Mouse (Mus musculus) forebrain, embryonic 13.5 days (tissue): ENCODE results near the gene A630076J17Rik. TPM values are rescaled to one million over a fixed set of nuclear protein-coding genes. Genes with fewer than 3 reads are reported as not detected.

Experiments used
- ATAC-seq: fragments of 200-750 bp; cut with Nextera tagmentation; 2 replicates; pipeline ENCODE4 v1.8.0; 2017
- H3K27ac ChIP-seq: fragments of 300-500 bp; sonication (generic); 2 replicates; pipeline ENCODE4 v1.5.1; 2015; ENCODE audit warnings: inconsistent platforms, mild to moderate bottlenecking, moderate library complexity
- H3K27me3 ChIP-seq: fragments of 300-500 bp; sonication (generic); 2 replicates; pipeline ENCODE4 v1.6.1; 2015; ENCODE audit warnings: mild to moderate bottlenecking, inconsistent platforms
- H3K36me3 ChIP-seq: fragments of 300-500 bp; sonication (generic); 2 replicates; pipeline ENCODE4 v1.6.1; 2015; ENCODE audit warnings: mild to moderate bottlenecking, inconsistent platforms; ENCODE audit not compliant: poor library complexity, severe bottlenecking
- H3K4me1 ChIP-seq: fragments of 300-500 bp; sonication (generic); 2 replicates; pipeline ENCODE4 v1.6.1; 2015; ENCODE audit warnings: inconsistent platforms
- H3K4me2 ChIP-seq: fragments of 300-500 bp; sonication (generic); 2 replicates; pipeline ENCODE4 v1.6.1; 2015; ENCODE audit warnings: inconsistent platforms, mild to moderate bottlenecking, moderate library complexity
- H3K4me3 ChIP-seq: fragments of 300-500 bp; sonication (generic); 2 replicates; pipeline ENCODE4 v1.5.1; 2015; ENCODE audit warnings: mild to moderate bottlenecking, inconsistent platforms
- H3K9ac ChIP-seq: fragments of 300-500 bp; sonication (generic); 2 replicates; pipeline ENCODE4 v1.6.1; 2015; ENCODE audit warnings: mild to moderate bottlenecking, inconsistent platforms
- H3K9me3 ChIP-seq: fragments of 300-500 bp; sonication (generic); replicated peaks from 2 replicates; pipeline ENCODE4 v1.6.1; 2016; ENCODE audit warnings: inconsistent platforms
- WGBS: fragments of 180-500 bp; shearing (Covaris S2); methylation state at CpG from one replicate; pipeline ENCODE4 v1.1.7; 2015; 5-methylcytosine and 5-hydroxymethylcytosine counted together
- polyA plus RNA-seq: library from polyadenylated mRNA; unstranded; fragments of >200 nt; fragmentation: Nextera tagmentation; extraction: Ambion mirVana; gene quantifications from 2 replicates; pipeline ENCODE4 v1.2.1, GENCODE M21; 2015

A630076J17Rik gene
- polyA plus RNA-seq, 1 experiment from 2014 or later = not detected

DNA sequence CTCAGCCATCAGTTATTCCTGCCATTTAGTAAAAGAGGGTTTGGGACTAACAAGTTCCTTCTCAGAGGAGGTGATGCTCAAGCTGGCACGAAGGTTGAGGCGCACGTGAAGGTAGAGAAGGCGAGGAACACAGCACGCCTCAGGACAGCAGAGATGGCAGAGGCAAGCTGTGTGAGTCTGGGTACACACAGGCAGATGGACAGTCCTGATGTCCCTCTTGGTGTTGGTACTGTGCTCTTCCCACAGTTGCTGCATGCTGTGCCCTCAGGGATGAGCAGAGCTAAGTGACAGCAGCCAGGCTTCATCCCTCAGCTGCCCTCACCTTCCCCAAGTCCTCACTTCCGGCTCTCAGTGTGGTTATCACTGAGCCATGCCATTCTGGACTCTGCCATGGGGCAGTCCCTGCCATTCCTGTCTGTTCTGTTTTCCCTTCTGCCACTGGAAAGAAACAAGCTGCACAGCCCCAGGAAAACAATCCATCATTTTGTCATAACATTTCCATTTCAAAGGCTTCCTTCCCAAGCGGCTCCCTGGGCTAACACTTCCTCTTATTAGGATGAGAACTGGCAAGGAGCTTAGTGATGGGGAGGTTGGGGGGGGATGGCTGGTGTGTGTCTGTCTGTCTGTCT, 22.7 kb upstream of the A630076J17Rik start:
- Histone ChIP-seq H3K4me1 (peaks cover 6% of the 10 kb centered on the region; the same call in 1 of the 2 replicates), H3K27ac (no peak overlapping the region), H3K36me3 (no peaks in the 10 kb centered on the region), H3K27me3 (no peaks in the 10 kb centered on the region), H3K4me2 (no peak overlapping the region), H3K9me3 (no peaks in the 10 kb centered on the region), H3K9ac (peak overlapping the region; percentile 12; the same call in 1 of the 2 replicates), H3K4me3 (no peak overlapping the region)
- ATAC-seq = no peak
- WGBS = 73% methylated on average over 7 of the region's 7 CpGs

DNA sequence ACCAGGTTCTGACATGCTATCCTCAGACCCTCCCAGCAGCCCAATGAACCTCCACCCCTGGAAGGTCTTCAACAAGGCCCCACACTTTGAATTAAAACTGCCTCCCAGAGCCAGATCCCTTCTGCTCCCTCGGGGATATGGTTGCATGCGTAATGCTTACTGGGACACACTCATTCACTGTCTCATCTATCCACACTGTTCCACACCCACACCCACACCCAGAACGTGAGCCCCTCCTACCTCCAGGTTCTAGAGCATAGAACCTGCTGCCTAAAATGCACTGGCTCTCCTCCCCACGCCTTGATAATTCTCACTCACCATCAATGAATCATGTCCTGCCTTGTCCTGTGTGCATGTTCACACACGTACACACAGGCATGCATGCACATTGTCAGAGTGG, 15.8 kb upstream of the A630076J17Rik start:
- 85% methylated on average over 5 of the region's 5 CpGs for WGBS
- H3K27me3 ChIP-seq = no peaks in the 10 kb centered on the region
- no peak overlapping the region for H3K4me3 ChIP-seq
- ATAC-seq = no peak
- no peak overlapping the region for H3K9ac ChIP-seq
- H3K4me1 ChIP-seq = no peaks in the 10 kb centered on the region
- no peaks in the 10 kb centered on the region for H3K9me3 ChIP-seq
- no peak overlapping the region for H3K27ac ChIP-seq
- no peak overlapping the region for H3K4me2 ChIP-seq
- no peaks in the 10 kb centered on the region for H3K36me3 ChIP-seq

DNA sequence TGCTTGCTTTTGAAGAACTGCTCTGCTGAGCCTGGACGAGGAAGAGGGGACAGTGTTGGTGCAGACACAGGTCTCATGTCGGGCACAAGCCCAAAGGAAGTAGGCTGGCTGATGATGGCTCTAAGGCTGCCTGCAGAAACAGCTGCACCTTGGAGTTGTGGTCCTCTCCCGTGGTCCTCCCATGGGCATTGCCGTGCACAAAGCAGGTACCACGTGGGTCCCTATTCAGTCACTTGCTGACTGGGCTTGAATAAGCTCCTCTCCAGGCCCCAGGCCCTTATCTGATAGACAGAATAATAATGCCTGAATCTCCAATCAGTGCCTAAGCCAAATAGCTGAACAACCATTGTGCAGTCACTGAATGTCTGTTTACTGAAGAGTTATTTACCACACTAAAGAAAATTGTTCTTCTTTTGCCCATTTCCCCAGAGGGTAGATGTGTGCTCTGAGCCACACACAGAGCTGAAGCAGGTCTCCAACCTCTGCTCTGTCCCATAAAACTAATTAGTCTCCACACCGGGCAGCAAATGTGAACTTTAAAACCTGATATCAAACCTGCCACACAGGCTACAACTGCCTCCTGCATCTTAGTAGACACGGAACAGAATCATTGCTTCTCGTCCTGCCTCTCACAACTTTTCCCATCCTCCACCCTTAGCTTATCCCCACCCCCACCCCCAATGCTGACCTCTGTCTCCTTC, 13.9 kb upstream of the A630076J17Rik start:
- Histone ChIP-seq H3K27me3 (no peaks in the 10 kb centered on the region), H3K36me3 (no peaks in the 10 kb centered on the region), H3K4me2 (no peak overlapping the region), H3K9ac (no peak overlapping the region), H3K4me3 (no peak overlapping the region), H3K27ac (no peak overlapping the region), H3K9me3 (no peaks in the 10 kb centered on the region), H3K4me1 (no peaks in the 10 kb centered on the region)
- ATAC-seq = no peak
- 66% methylated on average over 8 of the region's 8 CpGs for WGBS

DNA sequence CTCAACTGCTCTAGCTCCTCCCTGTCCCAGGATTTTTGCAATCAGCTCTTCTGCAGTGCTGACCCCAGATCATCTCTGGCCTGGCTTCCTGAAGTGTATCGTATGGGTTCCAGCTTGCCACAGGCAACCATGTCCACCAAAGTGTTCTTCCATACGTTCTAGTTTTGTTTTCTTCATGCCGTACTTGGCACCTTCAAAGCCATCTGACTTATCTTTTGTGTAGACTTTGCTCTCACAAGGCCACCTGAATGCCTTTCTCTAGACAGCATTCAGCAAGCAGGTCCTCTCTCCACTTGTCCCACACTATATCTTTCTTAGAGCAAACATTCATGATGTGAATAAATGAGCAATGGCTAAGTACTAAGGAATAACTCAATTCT, 13.3 kb upstream of the A630076J17Rik start:
- Histone ChIP-seq H3K27ac (no peak overlapping the region), H3K27me3 (no peaks in the 10 kb centered on the region), H3K9me3 (no peaks in the 10 kb centered on the region), H3K4me3 (no peak overlapping the region), H3K36me3 (no peaks in the 10 kb centered on the region), H3K4me2 (no peak overlapping the region), H3K9ac (no peak overlapping the region), H3K4me1 (no peaks in the 10 kb centered on the region)
- 86% methylated on average over 3 of the region's 3 CpGs for WGBS
- ATAC-seq = no peak

DNA sequence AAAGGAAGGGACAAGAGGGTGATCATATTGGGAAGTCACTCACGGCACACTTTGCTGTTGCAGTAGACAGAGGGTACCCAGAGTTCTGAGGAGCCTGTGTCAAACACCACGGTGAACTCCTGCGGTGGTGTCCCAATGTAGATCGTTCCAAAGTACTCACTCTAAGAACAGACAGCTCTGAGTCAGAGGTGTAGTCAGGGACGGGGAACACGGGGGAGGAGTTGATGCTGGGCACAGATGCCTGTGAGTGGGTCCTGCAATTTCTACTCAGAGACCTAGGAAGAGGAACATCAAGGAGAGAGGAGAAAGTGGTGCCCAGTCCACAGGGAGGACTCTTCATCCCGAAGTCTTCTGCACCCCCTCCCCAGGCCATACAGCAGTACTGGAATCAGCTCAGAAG, 11.8 kb upstream of the A630076J17Rik start:
- H3K9me3 ChIP-seq = no peaks in the 10 kb centered on the region
- no peaks in the 10 kb centered on the region for H3K36me3 ChIP-seq
- WGBS = 90% methylated on average over 7 of the region's 7 CpGs
- H3K27me3 ChIP-seq = no peaks in the 10 kb centered on the region
- H3K27ac ChIP-seq = no peak overlapping the region
- no peak for ATAC-seq
- H3K4me3 ChIP-seq = no peak overlapping the region
- no peaks in the 10 kb centered on the region for H3K4me1 ChIP-seq
- H3K4me2 ChIP-seq = no peak overlapping the region
- no peak overlapping the region for H3K9ac ChIP-seq

DNA sequence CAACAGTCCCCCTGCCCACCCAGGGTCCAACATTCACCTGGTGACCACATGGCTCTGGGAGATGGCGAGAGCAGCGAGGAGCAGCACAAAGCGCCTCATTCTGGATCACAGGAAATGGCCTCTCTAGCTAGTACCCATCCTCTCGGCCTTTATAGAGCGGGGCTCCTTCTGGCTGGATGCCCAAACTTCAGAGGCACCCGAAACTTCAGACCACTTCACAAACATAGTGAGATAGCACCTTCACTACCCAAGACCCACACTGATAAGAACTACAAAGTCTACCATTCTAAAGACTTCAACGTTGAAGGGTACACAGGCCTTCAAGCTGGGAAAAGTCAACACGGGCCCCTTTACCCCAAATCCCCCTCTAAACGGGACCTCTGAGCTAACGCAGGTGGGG, 8.8 kb upstream of the A630076J17Rik start, which contains the start of gene Cym:
Gene Cym, minus strand, starts transcription at position 125 of the 400 bp plus-strand sequence.
- Histone ChIP-seq H3K36me3 (no peaks in the 10 kb centered on the region), H3K4me1 (no peaks in the 10 kb centered on the region), H3K27me3 (no peaks in the 10 kb centered on the region), H3K4me3 (no peak within 1 kb of the TSS), H3K9me3 (no peaks in the 10 kb centered on the region), H3K4me2 (no peak within 1 kb of the TSS), H3K27ac (no peak within 1 kb of the TSS), H3K9ac (no peak within 1 kb of the TSS)
- ATAC-seq = no peak
- 89% methylated on average over 10 of the region's 10 CpGs for WGBS

DNA sequence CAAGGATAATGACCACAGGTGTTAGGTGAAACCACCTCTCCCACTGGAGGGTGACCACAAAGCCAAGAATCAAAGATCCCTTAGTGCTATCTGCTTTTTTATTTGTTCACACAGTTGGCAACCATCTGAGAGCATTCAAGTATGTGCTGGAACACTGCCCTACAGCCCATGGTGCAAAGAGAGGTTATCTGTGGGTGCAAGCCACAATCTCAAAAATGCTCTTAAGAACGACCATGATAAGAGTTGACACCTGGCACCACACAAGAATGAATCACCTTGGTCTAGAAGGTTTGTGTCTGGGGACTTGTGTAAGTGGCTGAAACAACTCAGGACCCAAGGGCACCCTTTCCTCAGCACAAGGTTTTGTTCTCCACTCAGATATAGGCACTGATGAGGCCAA, 7.2 kb upstream of the A630076J17Rik start:
- ATAC-seq = no peak
- Histone ChIP-seq H3K36me3 (no peaks in the 10 kb centered on the region), H3K9me3 (no peaks in the 10 kb centered on the region), H3K4me2 (no peak overlapping the region), H3K4me1 (no peaks in the 10 kb centered on the region), H3K27ac (no peak overlapping the region), H3K4me3 (no peak overlapping the region), H3K9ac (no peak overlapping the region), H3K27me3 (no peaks in the 10 kb centered on the region)
- 56% methylated on average over 1 of the region's 1 CpGs for WGBS

DNA sequence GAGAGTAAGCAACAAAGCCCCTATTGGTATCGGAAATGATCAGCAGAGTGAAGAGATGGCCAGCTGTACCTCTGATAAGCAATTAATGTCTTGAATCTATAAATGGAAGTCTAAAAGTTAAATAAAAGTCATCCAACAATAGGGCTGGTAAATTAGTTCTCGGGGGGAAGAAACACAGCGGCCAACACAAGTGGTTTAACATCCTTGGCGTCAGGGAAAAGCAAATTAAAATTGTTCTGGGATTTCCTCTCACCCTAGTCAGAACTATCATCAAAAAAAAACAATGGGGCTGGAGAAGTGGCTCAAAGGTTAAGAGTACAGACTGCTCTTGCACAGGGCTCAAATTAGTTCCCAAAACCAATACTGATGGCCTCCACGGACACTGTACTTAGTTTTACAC, 4.6 kb upstream of the A630076J17Rik start:
- 88% methylated on average over 5 of the region's 5 CpGs for WGBS
- Histone ChIP-seq H3K27me3 (no peaks in the 10 kb centered on the region), H3K4me3 (no peak overlapping the region), H3K9ac (no peak overlapping the region), H3K4me2 (no peak overlapping the region), H3K9me3 (no peaks in the 10 kb centered on the region), H3K36me3 (no peaks in the 10 kb centered on the region), H3K4me1 (no peaks in the 10 kb centered on the region), H3K27ac (no peak overlapping the region)
- no peak for ATAC-seq

DNA sequence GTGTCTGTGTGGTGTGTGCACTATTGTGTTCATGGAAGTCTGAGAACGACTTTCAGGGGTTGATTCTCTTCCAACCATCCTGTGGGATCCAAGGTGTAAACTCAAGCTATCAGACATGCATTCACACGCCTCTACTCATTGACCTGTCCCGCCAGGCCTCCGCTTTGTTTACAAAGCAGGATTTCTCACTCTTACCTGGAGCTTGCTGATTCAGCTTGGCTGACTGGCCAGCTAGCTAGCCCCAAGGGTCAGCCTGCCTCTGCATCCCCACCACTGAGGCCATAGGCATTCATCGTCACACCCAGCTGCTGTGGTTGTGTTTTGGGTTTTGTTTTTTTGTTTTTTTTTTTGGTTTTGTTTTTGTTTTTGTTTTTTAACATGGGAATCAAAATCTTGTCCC, 1.2 kb upstream of the A630076J17Rik start:
- H3K4me1 ChIP-seq = no peaks in the 10 kb centered on the region
- H3K9me3 ChIP-seq = no peaks in the 10 kb centered on the region
- WGBS = 79% methylated on average over 5 of the region's 5 CpGs
- no peak overlapping the region for H3K4me2 ChIP-seq
- no peaks in the 10 kb centered on the region for H3K27me3 ChIP-seq
- no peak overlapping the region for H3K9ac ChIP-seq
- H3K27ac ChIP-seq = no peak overlapping the region
- no peaks in the 10 kb centered on the region for H3K36me3 ChIP-seq
- no peak overlapping the region for H3K4me3 ChIP-seq
- no peak for ATAC-seq

DNA sequence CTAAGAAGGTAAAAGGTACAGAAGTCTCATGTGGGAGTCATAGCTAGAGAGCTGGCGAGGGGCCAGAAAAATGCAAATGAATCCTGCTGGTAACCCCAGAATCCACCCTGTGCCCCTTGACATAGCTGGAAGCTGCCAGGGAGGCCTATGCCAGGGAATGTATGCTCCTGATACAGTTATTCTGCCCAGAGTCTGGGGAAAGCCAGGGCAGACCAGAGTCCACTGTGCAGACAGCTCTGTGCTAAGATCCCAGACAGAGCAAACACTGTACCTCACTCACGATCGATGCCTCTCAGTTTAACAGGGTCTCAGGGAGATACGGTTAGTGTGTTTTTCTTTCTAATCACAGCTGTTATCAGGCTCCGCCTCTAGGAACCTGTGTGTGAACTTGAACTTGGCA, 592 bp upstream of the A630076J17Rik start:
- WGBS = 86% methylated on average over 5 of the region's 5 CpGs

DNA sequence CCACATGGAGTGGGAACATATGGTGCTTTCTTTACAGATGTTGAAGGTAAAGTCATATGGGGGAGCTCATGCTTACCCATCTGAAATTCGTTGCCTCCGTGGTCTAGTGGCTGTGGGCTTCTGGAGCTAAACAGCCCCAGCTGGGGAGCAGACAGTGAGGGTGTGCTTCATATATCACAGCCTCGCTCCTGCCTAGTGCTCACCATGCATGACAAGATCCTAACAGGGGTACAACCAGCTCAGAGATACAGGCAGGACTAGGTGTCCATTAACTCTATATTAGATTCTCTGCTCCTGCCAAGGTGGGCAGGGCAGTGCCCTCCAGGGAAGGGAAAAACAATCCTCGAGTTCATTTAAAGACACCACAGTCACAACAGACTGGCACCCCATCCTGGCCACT, 788 bp downstream of the A630076J17Rik start:
- H3K9me3 ChIP-seq = no peaks in the 10 kb centered on the region
- 74% methylated on average over 4 of the region's 4 CpGs for WGBS
- no peaks in the 10 kb centered on the region for H3K27me3 ChIP-seq
- H3K4me3 ChIP-seq = no peak overlapping the region
- no peaks in the 10 kb centered on the region for H3K4me1 ChIP-seq
- no peak overlapping the region for H3K9ac ChIP-seq
- no peak overlapping the region for H3K27ac ChIP-seq
- no peaks in the 10 kb centered on the region for H3K36me3 ChIP-seq
- H3K4me2 ChIP-seq = no peak overlapping the region
- ATAC-seq = no peak

More for the DNA sequence above, 592 bp upstream of the A630076J17Rik start:
- ATAC-seq = no peak
- Histone ChIP-seq H3K9me3 (no peaks in the 10 kb centered on the region), H3K4me1 (no peaks in the 10 kb centered on the region), H3K4me2 (no peak overlapping the region), H3K27me3 (no peaks in the 10 kb centered on the region), H3K9ac (no peak overlapping the region), H3K36me3 (no peaks in the 10 kb centered on the region), H3K4me3 (no peak overlapping the region), H3K27ac (no peak overlapping the region)

DNA sequence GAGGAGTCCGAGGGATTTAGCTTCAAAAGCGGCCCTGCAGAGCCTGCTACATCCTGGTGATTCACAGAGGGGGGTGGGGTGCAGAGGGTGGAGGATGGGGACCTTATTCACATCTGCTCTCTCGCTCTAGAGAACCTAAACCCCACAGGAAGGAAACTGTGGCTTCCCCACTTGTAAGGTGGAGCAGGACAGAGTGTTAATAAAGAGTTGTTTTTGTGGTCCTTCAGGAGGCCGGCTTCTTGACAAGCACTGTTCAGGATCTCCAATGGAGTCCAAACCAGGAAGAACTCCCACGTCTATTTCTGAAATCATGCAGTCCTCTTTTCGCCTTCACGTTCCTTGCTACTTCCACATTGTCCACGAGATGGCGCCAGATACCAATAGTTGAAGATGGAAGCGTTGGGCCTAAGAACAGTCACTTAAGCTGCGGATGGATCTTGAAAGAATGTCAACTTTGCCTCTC, 3.0 kb downstream of the A630076J17Rik start:
- Histone ChIP-seq H3K36me3 (no peaks in the 10 kb centered on the region), H3K27me3 (no peaks in the 10 kb centered on the region), H3K4me1 (no peaks in the 10 kb centered on the region), H3K9me3 (no peaks in the 10 kb centered on the region), H3K4me2 (0 out of 2 replicates have a peak overlapping the region, but pooled peaks have one; percentile 25), H3K4me3 (no peak overlapping the region), H3K27ac (no peak overlapping the region), H3K9ac (peak overlapping the region; percentile 40; the same call in 1 of the 2 replicates)
- 7% methylated on average over 11 of the region's 11 CpGs for WGBS
- ATAC-seq = peak; percentile 76
